Mouse (Mus musculus): ENCODE measurements at regions not wholly inside any gene's neighbourhood (a gene's known extent, or its start where the extent isn't known, plus 50 kb on each side); places are given as distances from the start of the nearest gene placed in this dataset.
"Not testable (repeated sequence)": the region's sequence is repeated elsewhere in the genome, so short reads cannot be mapped to it uniquely, and the experiment has no call there.

DNA sequence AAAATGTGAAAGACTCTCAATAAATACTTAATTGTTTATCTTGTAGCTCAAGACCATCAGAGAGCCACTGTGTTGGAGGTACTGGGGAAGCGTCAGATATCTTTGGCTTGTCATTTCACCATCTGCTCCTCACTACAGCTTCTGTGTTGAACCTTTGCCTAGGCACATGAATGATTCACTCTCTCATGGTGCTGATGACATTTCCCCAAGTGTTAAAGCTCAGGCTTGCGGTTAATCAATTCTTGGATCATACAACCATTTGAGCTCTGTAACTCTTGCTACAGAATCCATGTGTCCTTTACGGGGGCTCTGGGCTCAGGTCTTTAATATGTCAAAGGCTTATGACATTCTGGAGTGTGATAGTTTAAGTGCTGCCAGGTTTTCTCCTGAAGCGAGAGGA is 969.8 kb downstream of the Car8 start:
- Histone ChIP-seq H3K36me3 (no peaks in the 10 kb centered on the region), H3K9ac (replicated peaks) (no peak overlapping the region), H3K4me1 (replicated peaks) (no peaks in the 10 kb centered on the region), H3K27me3 (no peaks in the 10 kb centered on the region), H3K4me3 (replicated peaks) (no peak overlapping the region), H3K27ac (no peak overlapping the region), H3K9me3 (no peaks in the 10 kb centered on the region), H3K4me2 (no peak overlapping the region)
- WGBS, result 74% methylated on average over 4 of the region's 4 CpGs
- no peak for ATAC-seq (ENCODE audit: insufficient number of reproducible peaks, insufficient read depth, low FRiP score, low TSS enrichment, low read depth)

DNA sequence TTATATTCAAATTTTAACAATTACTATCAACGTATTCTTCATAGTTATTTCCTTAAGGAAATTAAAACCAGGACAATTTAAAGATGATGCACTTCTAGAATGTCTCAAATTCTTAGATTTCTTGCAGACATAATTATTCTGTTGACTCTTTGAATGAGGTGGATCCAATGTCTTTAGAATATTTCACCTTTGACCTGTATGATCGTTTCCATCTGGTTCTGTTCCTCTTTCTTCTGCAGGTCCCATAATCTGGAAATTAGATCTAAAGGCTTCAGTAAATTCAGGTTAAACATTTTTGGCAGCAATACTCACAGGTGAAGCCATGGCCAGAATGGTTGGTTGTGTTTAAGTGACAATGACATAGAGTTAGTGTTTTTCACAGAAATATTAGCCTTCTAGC is 982.4 kb downstream of the Car8 start:
- 74% methylated on average over 2 of the region's 2 CpGs for WGBS
- no peaks in the 10 kb centered on the region for H3K4me1 ChIP-seq (replicated peaks)
- peaks cover 2% of the 10 kb centered on the region; the same call in 1 of the 2 replicates for H3K9me3 ChIP-seq
- no peak overlapping the region for H3K27ac ChIP-seq
- H3K27me3 ChIP-seq, result no peaks in the 10 kb centered on the region
- no peak overlapping the region for H3K4me3 ChIP-seq (replicated peaks)
- no peaks in the 10 kb centered on the region for H3K36me3 ChIP-seq
- no peak for ATAC-seq (ENCODE audit: insufficient number of reproducible peaks, insufficient read depth, low FRiP score, low TSS enrichment, low read depth)
- H3K9ac ChIP-seq (replicated peaks), result no peak overlapping the region
- no peak overlapping the region for H3K4me2 ChIP-seq

DNA sequence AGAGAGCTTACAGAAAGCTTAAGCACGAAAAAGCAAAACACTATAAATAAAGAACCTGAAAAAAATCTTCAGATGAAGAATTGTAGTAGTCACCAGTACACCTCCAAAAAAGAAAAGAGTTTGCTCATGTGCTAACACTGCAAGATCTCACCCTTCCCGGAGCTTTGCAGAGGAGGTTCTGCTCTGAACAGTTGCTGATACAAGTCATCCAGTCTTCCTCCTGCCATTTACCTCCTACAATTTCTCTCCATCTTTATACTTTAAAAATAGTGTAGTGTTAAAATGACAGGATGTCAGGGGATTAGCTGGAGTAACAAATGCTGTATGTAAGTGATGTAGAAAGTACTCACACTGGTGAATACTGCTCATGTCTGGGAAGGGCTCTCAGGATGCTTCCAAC is 985.2 kb downstream of the Car8 start:
- Histone ChIP-seq H3K9ac (replicated peaks) (no peak overlapping the region), H3K4me3 (replicated peaks) (no peak overlapping the region), H3K27me3 (no peaks in the 10 kb centered on the region), H3K36me3 (no peaks in the 10 kb centered on the region), H3K9me3 (no peaks in the 10 kb centered on the region), H3K27ac (no peak overlapping the region), H3K4me1 (replicated peaks) (no peaks in the 10 kb centered on the region), H3K4me2 (no peak overlapping the region)
- no peak for ATAC-seq (ENCODE audit: insufficient number of reproducible peaks, insufficient read depth, low FRiP score, low TSS enrichment, low read depth)
- 78% methylated on average over 2 of the region's 2 CpGs for WGBS

DNA sequence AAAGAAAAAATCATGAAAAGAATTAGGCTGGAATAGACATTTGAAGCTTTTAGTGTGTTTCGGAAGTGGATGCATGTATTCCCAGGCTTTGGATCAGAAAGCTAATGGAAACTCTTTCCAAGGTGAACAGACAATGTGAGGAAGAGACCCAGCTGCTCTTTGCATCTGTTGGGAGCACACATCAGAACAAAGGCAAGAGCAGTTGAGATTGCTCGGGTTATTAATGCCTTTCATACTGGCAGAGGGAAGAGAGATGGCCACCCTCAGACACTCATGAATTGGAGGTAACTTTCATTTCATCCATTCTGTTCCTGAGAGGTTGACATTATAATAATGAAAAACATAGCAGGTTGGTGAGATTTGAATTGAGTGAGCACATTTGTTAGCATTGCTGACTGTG is 987.2 kb downstream of the Car8 start:
- no peak for ATAC-seq (ENCODE audit: insufficient number of reproducible peaks, insufficient read depth, low FRiP score, low TSS enrichment, low read depth)
- Histone ChIP-seq H3K36me3 (no peaks in the 10 kb centered on the region), H3K4me2 (no peak overlapping the region), H3K9ac (replicated peaks) (no peak overlapping the region), H3K4me1 (replicated peaks) (no peaks in the 10 kb centered on the region), H3K27me3 (no peaks in the 10 kb centered on the region), H3K9me3 (no peaks in the 10 kb centered on the region), H3K27ac (no peak overlapping the region), H3K4me3 (replicated peaks) (no peak overlapping the region)
- WGBS, result 85% methylated on average over 2 of the region's 2 CpGs

DNA sequence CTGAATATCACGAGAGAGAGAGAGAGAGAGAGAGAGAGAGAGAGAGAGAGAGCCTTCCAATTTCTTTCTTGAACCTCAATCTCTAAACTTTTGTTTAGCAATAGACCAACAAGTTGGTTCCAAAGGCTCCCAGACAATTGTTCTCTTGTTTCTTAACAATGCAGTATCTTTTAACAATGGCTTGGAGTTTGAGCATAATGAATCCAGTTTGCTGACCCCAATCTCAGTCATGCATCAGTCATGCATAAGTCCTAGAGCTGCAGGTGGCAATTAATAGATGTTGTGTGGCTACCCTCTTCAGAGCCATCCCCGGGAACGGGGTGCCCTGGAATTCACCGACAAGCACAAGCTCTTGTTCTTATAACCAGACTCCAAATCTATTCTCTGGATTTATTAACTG is 991.0 kb downstream of the Car8 start:
- H3K9ac ChIP-seq (replicated peaks), result no peak overlapping the region
- no peak for ATAC-seq (ENCODE audit: insufficient number of reproducible peaks, insufficient read depth, low FRiP score, low TSS enrichment, low read depth)
- no peak overlapping the region for H3K4me3 ChIP-seq (replicated peaks)
- H3K9me3 ChIP-seq, result no peaks in the 10 kb centered on the region
- no peaks in the 10 kb centered on the region for H3K4me1 ChIP-seq (replicated peaks)
- no peaks in the 10 kb centered on the region for H3K36me3 ChIP-seq
- no peak overlapping the region for H3K27ac ChIP-seq
- 82% methylated on average over 4 of the region's 4 CpGs for WGBS
- H3K4me2 ChIP-seq, result no peak overlapping the region
- H3K27me3 ChIP-seq, result no peaks in the 10 kb centered on the region

DNA sequence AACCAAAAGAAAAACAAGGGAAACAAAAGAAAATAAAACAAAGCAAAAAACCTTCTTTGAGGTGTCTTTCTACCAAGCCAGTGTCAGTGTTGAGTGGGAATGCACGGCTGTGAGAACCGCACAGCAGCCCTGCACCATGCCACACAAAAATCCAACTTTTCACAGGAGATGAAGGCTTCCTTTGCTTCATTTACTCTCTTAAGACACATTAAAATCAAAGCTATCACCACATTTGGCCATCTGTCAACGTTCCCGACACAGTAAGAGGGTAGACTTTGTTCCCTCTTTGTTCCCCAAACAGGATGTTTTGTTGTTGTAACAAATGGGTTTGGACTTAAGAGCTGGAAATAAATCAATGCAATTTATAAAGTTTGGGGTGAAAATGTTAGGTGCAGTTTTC is 991.6 kb downstream of the Car8 start:
- H3K9ac ChIP-seq (replicated peaks), result no peak overlapping the region
- H3K4me3 ChIP-seq (replicated peaks), result no peak overlapping the region
- WGBS, result 82% methylated on average over 4 of the region's 4 CpGs
- no peaks in the 10 kb centered on the region for H3K9me3 ChIP-seq
- H3K27me3 ChIP-seq, result no peaks in the 10 kb centered on the region
- no peak overlapping the region for H3K27ac ChIP-seq
- H3K36me3 ChIP-seq, result no peaks in the 10 kb centered on the region
- no peak overlapping the region for H3K4me2 ChIP-seq
- ATAC-seq (ENCODE audit: insufficient number of reproducible peaks, insufficient read depth, low FRiP score, low TSS enrichment, low read depth), result no peak
- H3K4me1 ChIP-seq (replicated peaks), result no peaks in the 10 kb centered on the region

DNA sequence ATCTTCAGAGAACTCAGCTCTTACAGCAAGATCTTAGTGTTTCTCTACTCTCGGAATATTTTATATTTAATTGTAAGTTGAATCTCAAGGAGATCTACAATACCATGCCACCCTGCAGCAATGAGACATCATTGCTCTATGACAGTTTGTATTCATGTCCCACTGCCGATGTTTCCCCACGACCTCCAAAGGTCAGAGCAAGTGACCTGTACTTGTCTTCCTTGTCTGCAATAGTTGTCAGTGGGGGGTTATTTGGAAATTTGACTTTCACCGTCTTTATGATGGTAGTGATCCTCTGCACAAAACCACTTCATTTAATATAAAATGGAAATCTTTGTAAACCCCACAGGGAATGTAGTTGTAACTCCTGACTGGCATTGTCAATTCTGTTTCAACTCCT is 992.0 kb downstream of the Car8 start:
- Histone ChIP-seq H3K27ac (no peak overlapping the region), H3K4me3 (replicated peaks) (no peak overlapping the region), H3K9me3 (no peaks in the 10 kb centered on the region), H3K9ac (replicated peaks) (no peak overlapping the region), H3K4me1 (replicated peaks) (no peaks in the 10 kb centered on the region), H3K27me3 (no peaks in the 10 kb centered on the region), H3K36me3 (no peaks in the 10 kb centered on the region), H3K4me2 (no peak overlapping the region)
- 76% methylated on average over 4 of the region's 4 CpGs for WGBS
- no peak for ATAC-seq (ENCODE audit: insufficient number of reproducible peaks, insufficient read depth, low FRiP score, low TSS enrichment, low read depth)

DNA sequence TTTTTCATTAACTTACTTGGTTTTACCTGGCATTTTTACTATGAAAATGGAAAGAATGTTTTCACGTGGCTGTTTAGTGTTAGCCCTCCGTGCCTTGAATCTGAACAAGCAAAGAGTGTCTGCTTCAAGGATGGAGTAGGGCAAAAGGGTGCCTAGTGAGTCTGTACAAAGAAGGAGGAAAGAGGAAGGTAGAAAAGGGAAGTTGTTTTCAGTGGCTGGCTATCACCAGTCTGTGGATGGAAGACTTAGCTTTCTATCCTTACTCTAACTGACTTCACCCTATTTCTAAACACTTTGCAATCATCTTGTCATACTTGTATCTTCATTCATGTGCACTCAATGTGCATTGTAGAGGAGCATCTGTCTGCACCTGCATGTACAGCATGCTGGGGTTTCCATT is 993.2 kb downstream of the Car8 start:
- 95% methylated on average over 2 of the region's 2 CpGs for WGBS
- no peaks in the 10 kb centered on the region for H3K27me3 ChIP-seq

DNA sequence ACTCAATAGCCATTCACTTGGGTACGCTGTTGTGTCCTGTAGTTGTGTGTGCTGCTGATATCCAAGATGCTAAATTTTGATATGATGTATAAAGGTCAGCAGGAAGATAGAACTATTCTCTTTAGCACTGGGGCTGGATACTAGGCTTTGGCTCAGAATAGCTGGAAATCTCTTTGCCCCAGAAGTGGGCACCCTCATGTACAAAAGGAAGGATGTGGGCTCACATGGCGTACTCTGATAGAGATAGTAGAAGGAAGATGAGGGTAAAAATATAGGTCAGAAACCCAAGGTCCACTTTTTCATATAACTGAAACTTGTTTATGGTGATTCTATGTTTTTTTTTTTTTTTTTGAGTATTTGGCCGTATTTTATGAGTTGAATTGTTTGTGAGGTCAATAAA is 1001.0 kb downstream of the Car8 start:
- Histone ChIP-seq H3K4me2 (no peak overlapping the region), H3K27ac (no peak overlapping the region), H3K4me3 (replicated peaks) (no peak overlapping the region), H3K4me1 (replicated peaks) (no peaks in the 10 kb centered on the region), H3K9ac (replicated peaks) (no peak overlapping the region), H3K27me3 (no peaks in the 10 kb centered on the region), H3K36me3 (no peaks in the 10 kb centered on the region), H3K9me3 (peaks cover 34% of the 10 kb centered on the region)
- WGBS, result 82% methylated on average over 3 of the region's 3 CpGs
- ATAC-seq (ENCODE audit: insufficient number of reproducible peaks, insufficient read depth, low FRiP score, low TSS enrichment, low read depth), result no peak

More for the DNA sequence above, 993.2 kb downstream of the Car8 start:
- no peak overlapping the region for H3K4me3 ChIP-seq (replicated peaks)
- no peak overlapping the region for H3K27ac ChIP-seq
- no peaks in the 10 kb centered on the region for H3K9me3 ChIP-seq
- H3K9ac ChIP-seq (replicated peaks), result no peak overlapping the region
- no peak for ATAC-seq (ENCODE audit: insufficient number of reproducible peaks, insufficient read depth, low FRiP score, low TSS enrichment, low read depth)
- no peaks in the 10 kb centered on the region for H3K36me3 ChIP-seq
- H3K4me2 ChIP-seq, result no peak overlapping the region
- H3K4me1 ChIP-seq (replicated peaks), result no peaks in the 10 kb centered on the region

DNA sequence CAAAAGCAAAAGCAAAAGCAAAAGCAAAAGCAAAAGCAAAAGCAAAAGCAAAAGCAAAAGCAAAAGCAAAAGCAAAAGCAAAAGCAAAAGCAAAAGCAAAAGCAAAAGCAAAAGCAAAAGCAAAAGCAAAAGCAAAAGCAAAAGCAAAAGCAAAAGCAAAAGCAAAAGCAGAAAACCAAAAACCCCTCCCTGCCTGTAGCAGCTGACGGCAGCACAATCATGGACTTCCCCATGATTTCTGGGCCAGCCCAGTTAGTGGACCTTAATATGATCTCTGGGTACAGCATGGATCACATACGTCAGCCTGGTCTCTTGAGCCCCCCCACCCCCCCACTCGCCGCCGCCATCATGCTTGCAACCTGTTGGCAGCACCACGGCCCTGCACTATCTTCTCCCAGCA is 1004.3 kb downstream of the Car8 start:
- ATAC-seq (ENCODE audit: insufficient number of reproducible peaks, insufficient read depth, low FRiP score, low TSS enrichment, low read depth); H3K4me3 ChIP-seq (replicated peaks); H3K4me2 ChIP-seq; H3K4me1 ChIP-seq (replicated peaks); H3K9ac ChIP-seq (replicated peaks); H3K27ac ChIP-seq; H3K27me3 ChIP-seq; H3K36me3 ChIP-seq: not testable (repeated sequence)
- H3K9me3 ChIP-seq, result peaks cover 42% of the 10 kb centered on the region
- WGBS, result 97% methylated on average over 6 of the region's 6 CpGs

DNA sequence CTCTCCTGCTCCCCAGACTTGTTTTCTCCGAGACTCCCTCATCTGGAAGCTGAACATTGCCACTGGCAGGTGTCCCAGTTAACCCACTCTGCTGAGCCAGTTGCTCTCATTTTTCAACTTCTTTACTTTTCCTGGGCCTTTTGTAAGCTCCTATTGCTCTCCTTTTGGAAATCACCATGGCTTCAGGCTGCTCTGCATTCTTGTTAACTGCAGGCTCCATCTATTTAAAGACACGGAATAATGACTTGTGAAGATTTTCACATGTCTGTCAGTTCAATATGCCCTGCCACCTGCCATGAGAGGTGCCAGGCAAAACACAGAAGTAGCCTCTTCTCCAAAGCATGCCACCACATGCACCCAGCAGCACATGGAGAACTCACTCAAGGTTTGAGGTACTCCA is 1009.9 kb downstream of the Car8 start:
- H3K4me3 ChIP-seq (replicated peaks), result no peak overlapping the region
- no peak overlapping the region for H3K4me2 ChIP-seq
- peaks cover 20% of the 10 kb centered on the region for H3K9me3 ChIP-seq
- no peaks in the 10 kb centered on the region for H3K36me3 ChIP-seq
- H3K9ac ChIP-seq (replicated peaks), result no peak overlapping the region
- H3K4me1 ChIP-seq (replicated peaks), result no peaks in the 10 kb centered on the region
- H3K27ac ChIP-seq, result no peak overlapping the region
- H3K27me3 ChIP-seq, result no peaks in the 10 kb centered on the region
- WGBS, result 78% methylated on average over 2 of the region's 2 CpGs
- no peak for ATAC-seq (ENCODE audit: insufficient number of reproducible peaks, insufficient read depth, low FRiP score, low TSS enrichment, low read depth)

DNA sequence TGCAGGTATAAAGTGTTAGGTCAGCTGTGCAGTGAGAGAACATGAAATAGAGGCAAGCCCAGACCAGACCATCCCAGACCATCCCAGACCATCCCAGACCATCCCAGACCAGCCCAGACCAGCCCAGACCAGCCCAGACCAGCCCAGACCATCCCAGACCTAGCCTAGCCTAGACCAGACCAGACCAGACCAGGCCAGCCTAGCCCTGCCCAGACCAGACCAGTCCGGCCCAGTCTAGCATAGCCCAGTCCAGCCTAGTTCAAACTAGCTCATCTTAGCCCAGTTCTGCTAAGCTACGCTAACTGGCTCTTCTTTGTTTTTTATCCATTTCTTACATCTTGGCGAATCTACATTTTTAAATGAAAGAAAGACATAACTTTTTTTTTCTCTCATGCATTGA is 1015.9 kb downstream of the Car8 start:
- Histone ChIP-seq H3K4me2 (no peak overlapping the region), H3K9ac (replicated peaks) (no peak overlapping the region), H3K4me1 (replicated peaks) (no peaks in the 10 kb centered on the region), H3K4me3 (replicated peaks) (no peak overlapping the region), H3K27ac (no peak overlapping the region), H3K27me3 (no peaks in the 10 kb centered on the region), H3K9me3 (no peaks in the 10 kb centered on the region), H3K36me3 (no peaks in the 10 kb centered on the region)
- ATAC-seq (ENCODE audit: insufficient number of reproducible peaks, insufficient read depth, low FRiP score, low TSS enrichment, low read depth), result no peak
- 93% methylated on average over 3 of the region's 3 CpGs for whole genome bisulfite sequencing

All from limb, embryonic 12.5 days (tissue).